Mouse (Mus musculus): ENCODE measurements around the gene Ormdl3. TPM values are rescaled to one million over a fixed set of nuclear protein-coding genes. Genes with fewer than 3 reads are reported as not detected.
"Not testable (repeated sequence)": the region's sequence is repeated elsewhere in the genome, so short reads cannot be mapped to it uniquely, and the experiment has no call there.

The Ormdl3 gene
- total and polyA plus RNA-seq, 3 experiments = 52.7 to 93.7 TPM; not detected in 1

DNA sequence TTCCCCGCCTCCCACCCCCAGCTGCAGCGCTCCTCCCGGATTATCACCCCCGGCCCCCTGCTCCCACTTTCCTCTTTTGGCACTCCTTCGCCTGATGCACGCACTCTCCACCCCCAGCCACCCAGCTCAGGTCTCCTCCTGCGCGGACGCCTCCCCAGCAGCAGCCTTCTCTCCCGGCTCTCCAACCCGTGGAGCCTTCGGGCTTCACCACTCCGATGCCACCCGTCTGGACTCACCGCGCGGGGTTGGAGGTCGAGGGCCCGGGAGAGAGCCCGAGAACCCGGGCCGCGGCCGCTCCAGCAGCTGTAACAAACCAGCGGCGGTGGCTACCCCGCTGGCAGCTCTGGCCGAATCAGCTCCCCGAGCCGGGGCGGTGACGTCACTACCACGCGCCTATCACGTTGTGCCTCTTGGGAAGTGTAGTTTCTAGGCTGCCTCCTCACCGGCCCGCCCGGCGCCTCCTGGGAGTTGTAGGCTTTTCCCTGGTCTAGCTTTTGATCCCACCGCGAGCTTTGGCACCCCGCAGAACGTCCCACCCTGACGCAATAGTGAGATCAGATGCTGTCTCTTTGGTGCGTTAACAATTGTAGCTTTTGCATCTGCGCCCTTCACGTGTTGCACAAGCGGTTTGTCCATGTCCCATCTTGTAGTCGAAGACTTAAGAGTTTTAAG is at the start of gene Ormdl3 (continued):
- no peak for TF ChIP-seq USF2 (IDR thresholded peaks at IDR 0.05; ENCODE audit: borderline replicate concordance in 1 of 2, insufficient read depth in 1 of 2, low read depth in 1 of 2, low read length in 2 of 2)
- peak; percentile 79 for TF ChIP-seq USF1 (IDR thresholded peaks at IDR 0.05; ENCODE audit: low read depth, low read length)
- no peak for TF ChIP-seq SMC3 (IDR thresholded peaks at IDR 0.05; ENCODE audit: low read depth, low read length)

- 0 out of 2 replicates have a peak, but pooled peaks have one; percentile 25 for TF ChIP-seq HCFC1 (IDR thresholded peaks at IDR 0.05; ENCODE audit: low read depth, low read length)
- TF ChIP-seq ELF1 (IDR thresholded peaks at IDR 0.05; ENCODE audit: low read depth, low read length) = peak; percentile 82
- TF ChIP-seq RAD21 (IDR thresholded peaks at IDR 0.05; ENCODE audit: low read depth, low read length) = peak; percentile 49
- TF ChIP-seq SMC3 (IDR thresholded peaks at IDR 0.05; ENCODE audit: low read depth, low read length) = peak; percentile 49
- TF ChIP-seq CTCF (IDR thresholded peaks at IDR 0.05 in 2 of 3, conservative IDR thresholded peaks at IDR 0.05 in 1 of 3; ENCODE audit: control insufficient read depth in 1 of 3, insufficient read depth in 1 of 3, low read depth in 2 of 3, low read length in 3 of 3, poor library complexity in 1 of 3, severe bottlenecking in 1 of 3) = peak; percentile 38 to 69 (median 66)
- peak; percentile 35; the same call in 1 of the 2 replicates for TF ChIP-seq ZC3H11A (IDR thresholded peaks at IDR 0.05; ENCODE audit: low read depth, low read length)
- not testable (repeated sequence) for H3K79me2 ChIP-seq (ENCODE audit: control insufficient read depth, insufficient read depth, low read length, poor library complexity); H3K9ac ChIP-seq (ENCODE audit: control insufficient read depth, low read depth, low read length, poor library complexity, severe bottlenecking); H3K27ac ChIP-seq (ENCODE audit: control insufficient read depth, low read depth, low read length); H3K9me3 ChIP-seq (replicated peaks; ENCODE audit: insufficient read depth, low read length); H3K36me3 ChIP-seq (ENCODE audit: control insufficient read depth in 1 of 2, insufficient read depth in 2 of 2, low read length in 2 of 2); H3K4me3 ChIP-seq (ENCODE audit: control insufficient read depth in 1 of 2, insufficient read depth in 1 of 2, low read depth in 2 of 2, low read length in 2 of 2); H3K27me3 ChIP-seq (ENCODE audit: control insufficient read depth in 1 of 2, insufficient read depth in 2 of 2, low read length in 2 of 2)
- peak; percentile 68 for DNase-seq (ENCODE audit: low read depth, low spot score)
- H3K4me1 ChIP-seq (ENCODE audit: control insufficient read depth in 1 of 2, insufficient read depth in 2 of 2, low read length in 2 of 2) = peaks cover 5 to 11% of the 10 kb centered on the region in 2 experiments; a peak in 3 of 4 replicates
Observed at GRCm38 (mm10) chr11:98635312-98635970, 48.3 kb upstream of the Ormdl3 start.

DNA sequence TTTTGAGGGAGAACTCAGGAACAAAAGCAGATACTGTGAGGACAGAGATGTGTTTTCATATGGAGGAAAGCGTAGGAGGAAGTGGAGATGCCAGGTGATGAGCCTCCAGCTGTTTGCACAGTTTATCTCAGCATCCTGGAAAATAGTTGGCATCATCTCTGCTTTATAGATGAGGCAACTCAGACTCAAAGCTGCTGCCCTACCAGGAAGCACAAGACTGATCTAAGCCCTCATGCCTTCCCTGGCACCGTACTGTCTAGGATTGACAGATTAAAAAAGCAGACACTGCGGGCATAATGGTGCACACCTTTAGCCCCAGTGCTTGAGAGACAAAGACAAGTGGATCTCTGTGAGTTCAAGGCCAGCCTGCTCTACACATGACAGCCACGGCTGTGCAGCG is 43.5 kb upstream of the Ormdl3 start:
- Histone ChIP-seq H3K4me3 (ENCODE audit: control insufficient read depth in 1 of 2, insufficient read depth in 1 of 2, low read depth in 2 of 2, low read length in 2 of 2) (no peak overlapping the region), H3K27me3 (ENCODE audit: control insufficient read depth in 1 of 2, insufficient read depth in 2 of 2, low read length in 2 of 2) (peaks cover 1 to 10% of the 10 kb centered on the region in 2 experiments; a peak in 3 of 4 replicates), H3K36me3 (ENCODE audit: control insufficient read depth in 1 of 2, insufficient read depth in 2 of 2, low read length in 2 of 2) (no peaks in the 10 kb centered on the region), H3K4me1 (ENCODE audit: control insufficient read depth in 1 of 2, insufficient read depth in 2 of 2, low read length in 2 of 2) (no peaks in the 10 kb centered on the region), H3K27ac (ENCODE audit: control insufficient read depth, low read depth, low read length) (no peak overlapping the region), H3K9ac (ENCODE audit: control insufficient read depth, low read depth, low read length, poor library complexity, severe bottlenecking) (no peak overlapping the region), H3K79me2 (ENCODE audit: control insufficient read depth, insufficient read depth, low read length, poor library complexity) (no peaks in the 10 kb centered on the region), H3K9me3 (replicated peaks; ENCODE audit: insufficient read depth, low read length) (no peaks in the 10 kb centered on the region)
- no peak for TF ChIP-seq GATA1 (IDR thresholded peaks at IDR 0.05; ENCODE audit: low read depth, low read length)
- no peak for TF ChIP-seq CTCF (IDR thresholded peaks at IDR 0.05 in 2 of 3, conservative IDR thresholded peaks at IDR 0.05 in 1 of 3; ENCODE audit: control insufficient read depth in 1 of 3, insufficient read depth in 1 of 3, low read depth in 2 of 3, low read length in 3 of 3, poor library complexity in 1 of 3, severe bottlenecking in 1 of 3)
- TF ChIP-seq MAFK (IDR thresholded peaks at IDR 0.05; ENCODE audit: borderline replicate concordance, low read depth, low read length) = no peak
- peak; percentile 19; the same call in 1 of the 2 replicates for TF ChIP-seq ETS1 (IDR thresholded peaks at IDR 0.05; ENCODE audit: low read depth, low read length)
- TF ChIP-seq MEF2A (IDR thresholded peaks at IDR 0.05; ENCODE audit: extremely low read depth, insufficient replicate concordance, low read depth, low read length, poor library complexity, severe bottlenecking) = no peak
- DNase-seq (ENCODE audit: low read depth, low spot score) = no peak

All from MEL (cell line).